Mouse (Mus musculus) 3134 (cell line): ENCODE data around the gene Trp53i13.

ENCODE experiments used
- DNase-seq: peaks from one replicate; pipeline ENCODE4 v3.0.0-alpha.2; 2011; ENCODE audit warnings: low spot score; ENCODE audit not compliant: insufficient read length; ENCODE audit errors: extremely low read depth

Trp53i13 gene

DNA sequence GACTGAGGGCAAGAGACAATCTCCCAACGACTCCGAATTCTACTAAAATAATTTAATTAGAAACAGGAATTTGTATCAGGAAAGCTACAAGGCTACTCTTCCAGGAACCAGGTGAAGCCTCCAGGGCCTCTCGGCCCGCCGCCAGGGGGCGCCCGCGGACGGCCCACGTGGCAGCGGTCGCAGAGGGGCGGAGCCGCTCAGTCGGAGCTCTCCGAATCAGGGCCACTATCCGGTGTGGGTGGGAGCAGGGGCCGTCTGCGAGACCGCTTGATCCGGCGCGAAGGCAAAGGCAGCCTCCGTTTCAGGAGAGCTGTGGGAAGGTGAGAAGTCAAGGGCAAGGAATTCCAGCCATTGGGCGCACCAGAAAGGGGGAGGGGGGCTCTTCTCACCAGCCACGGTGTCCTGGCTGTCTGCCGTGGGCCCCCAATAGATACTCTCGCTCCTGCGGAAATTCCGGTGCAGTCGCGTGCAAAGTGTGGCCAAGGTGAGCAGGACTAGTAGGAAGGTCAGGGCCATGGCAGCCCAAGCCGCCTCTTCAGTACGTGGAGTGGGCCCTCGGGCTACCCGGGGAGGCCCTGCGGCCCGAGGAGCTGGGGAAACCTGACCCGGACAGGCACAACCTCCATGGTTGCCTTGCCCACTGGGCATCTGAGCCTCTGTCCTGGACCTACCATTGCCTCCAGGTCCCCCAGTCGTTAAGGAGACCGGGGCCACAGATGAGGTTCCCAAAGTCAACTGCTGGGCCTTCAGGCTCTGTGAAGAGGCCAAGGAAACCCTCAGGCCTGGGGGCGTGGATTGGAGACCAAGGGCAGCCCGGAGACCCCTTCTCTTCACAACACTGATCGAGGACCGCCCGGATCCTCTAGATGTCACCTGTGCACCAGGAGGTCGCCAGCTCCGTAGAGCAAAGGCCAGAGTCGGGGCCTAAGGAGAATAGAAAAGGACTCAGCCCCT, 7.4 kb downstream of the Trp53i13 start:
- peak; percentile 78 for DNase-seq

DNA sequence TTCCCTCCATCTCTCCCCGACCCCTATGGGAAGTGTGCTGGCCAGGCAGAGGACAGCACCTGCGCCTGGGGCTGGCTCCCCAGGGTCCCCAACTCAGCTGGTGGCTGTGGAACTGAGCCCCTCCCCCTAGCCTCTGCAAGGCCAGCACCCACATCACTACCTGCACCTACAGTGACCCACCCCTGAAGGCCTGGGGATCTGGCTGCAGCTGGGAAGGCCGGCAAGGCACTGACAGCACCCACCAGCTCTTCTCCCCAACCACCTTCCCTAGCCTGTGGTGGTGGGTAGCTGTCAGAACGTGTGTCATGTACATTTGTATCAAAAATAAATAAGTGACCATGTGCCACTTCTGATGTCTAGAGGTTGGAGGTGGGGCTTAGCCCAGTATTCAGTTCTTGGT, 8.4 kb downstream of the Trp53i13 start:
- no peak for DNase-seq

- no peak for DNase-seq
Observed at GRCm38 (mm10) chr11:77506941-77507340, 8.8 kb downstream of the Trp53i13 start.

- DNase-seq = no peak
Observed at GRCm38 (mm10) chr11:77506273-77506672, 9.5 kb downstream of the Trp53i13 start.

GRCm38 (mm10) chr11:77505291-77505980, 10.3 kb downstream of the Trp53i13 start:
- no peak for DNase-seq

- DNase-seq = no peak
Observed at GRCm38 (mm10) chr11:77504377-77504776, 11.4 kb downstream of the Trp53i13 start.

DNA sequence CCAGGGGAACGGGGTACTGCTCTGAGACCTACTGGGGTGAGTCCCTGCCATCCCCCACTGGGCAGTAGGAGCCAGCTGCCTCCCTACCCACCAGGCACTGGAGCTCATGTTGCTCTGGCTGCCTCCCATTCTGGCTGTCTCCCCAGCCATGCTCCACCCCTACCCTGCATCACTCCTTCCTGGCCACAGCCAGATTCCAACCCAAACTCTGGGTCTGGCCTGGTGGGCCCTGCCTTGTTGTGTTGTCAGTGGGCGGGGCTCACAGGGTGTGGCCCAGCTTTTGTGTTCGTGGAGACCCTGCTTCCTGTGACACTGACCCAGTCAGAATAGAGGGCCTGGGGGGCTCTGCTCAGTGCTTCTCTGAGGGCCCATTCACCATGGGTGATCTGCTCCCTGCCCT, 12.3 kb downstream of the Trp53i13 start:
- DNase-seq = no peak

GRCm38 (mm10) chr11:77502481-77502880, 13.3 kb downstream of the Trp53i13 start:
- DNase-seq = no peak

DNA sequence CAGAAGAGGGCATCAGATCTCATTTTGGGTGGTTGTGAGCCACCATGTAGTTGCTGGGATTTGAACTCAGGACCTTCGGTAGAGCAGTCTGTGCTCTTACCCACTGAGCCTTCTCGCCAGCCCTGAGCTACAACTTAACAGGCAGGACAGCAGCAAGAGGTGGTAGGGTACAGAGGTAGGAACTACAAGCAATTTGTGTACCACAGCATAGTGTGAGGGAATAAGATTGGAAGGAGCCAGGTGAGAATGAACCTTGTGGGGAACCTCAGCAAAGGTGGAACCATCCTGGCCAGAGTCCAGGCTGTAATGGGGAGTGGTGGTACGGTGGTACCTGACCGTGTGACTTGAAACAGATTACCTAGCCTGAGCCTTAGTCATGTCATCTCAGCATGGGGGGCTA, 13.8 kb downstream of the Trp53i13 start:
- DNase-seq = no peak

DNA sequence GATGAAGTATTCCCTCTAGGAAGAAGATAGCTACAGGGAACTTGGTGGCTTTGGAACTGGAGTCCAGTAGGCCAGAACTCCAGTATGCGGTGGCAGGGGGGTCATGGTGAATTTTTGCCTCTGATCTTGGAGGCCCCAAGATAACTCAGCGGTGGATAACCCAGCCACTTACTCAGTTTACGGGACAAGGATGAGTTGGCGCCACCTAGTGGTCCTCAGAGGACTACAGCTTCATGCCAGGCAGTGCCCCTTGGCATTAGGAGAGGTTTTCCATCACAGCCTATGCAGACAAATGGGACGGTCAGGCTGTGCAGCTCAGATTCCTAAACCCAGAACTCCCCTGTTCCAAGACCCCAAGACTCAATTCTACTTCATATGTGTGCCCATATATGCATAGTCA, 14.4 kb downstream of the Trp53i13 start:
- DNase-seq = no peak

DNA sequence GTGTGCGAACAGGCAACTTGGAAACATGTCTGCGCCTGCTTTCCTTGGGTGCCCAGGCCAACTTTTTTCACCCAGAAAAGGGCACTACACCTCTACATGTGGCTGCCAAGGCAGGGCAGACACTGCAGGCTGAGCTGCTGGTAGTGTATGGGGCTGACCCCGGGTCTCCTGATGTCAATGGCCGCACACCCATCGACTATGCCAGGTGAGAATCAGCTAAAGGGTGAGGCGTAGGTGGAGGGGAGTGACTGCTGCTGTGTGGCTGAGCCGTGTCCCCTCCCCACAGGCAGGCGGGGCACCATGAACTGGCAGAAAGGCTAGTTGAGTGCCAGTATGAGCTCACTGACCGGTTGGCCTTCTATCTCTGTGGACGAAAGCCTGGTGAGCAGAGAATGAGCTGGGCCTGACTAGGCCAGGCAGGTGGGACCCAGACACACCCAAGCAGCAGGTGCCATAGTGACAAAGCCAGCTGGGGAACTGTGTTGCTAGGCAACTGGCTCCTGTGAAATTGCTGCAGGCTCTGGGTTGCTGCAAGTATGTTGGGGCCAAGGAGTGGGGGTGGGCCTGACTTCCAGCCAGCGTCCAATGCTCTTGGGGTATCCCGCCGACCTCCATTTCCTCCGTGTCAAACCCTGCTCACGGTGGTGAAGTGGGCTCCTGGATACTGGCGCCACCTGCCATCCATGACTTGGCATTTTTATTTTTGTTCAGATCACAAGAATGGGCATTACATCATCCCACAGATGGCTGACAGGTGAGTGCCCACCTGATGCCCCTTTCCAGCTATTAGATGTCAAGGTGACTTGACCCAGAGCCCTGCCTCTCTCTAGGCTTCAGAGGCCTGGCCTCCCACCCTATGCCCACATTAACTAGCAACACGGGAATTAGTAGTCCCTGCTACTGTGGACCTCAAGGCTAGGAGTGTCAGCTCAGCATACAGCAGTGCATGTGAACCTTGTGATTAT, 15.1 kb downstream of the Trp53i13 start:
- DNase-seq = no peak

- DNase-seq = no peak
Observed at GRCm38 (mm10) chr11:77499354-77499753, 16.4 kb downstream of the Trp53i13 start.

GRCm38 (mm10) chr11:77498261-77499139, 17.3 kb downstream of the Trp53i13 start:
- DNase-seq = no peak

GRCm38 (mm10) chr11:77497851-77498250, 17.9 kb downstream of the Trp53i13 start:
- no peak for DNase-seq

DNA sequence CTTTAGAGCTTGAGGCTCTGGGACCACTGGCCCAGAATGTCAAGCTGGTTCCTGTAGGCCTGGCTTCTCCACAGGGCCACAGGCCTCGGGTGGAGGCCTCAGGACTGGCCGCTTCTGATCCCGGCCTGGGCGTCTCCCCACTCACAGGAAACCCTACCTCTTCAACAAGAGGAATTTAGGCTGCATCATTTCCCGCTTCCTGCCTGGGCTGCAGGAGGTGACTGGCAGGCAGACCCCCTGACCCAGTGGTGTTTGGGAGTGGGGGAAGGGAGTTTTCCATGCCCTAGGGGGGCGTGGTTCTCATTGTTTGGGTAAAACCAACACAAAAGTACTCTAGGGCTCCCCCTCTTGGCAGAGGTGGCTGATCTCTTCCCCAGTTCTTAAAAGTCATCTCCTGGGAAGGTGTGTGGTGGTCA, 18.4 kb downstream of the Trp53i13 start:
- DNase-seq = no peak

DNA sequence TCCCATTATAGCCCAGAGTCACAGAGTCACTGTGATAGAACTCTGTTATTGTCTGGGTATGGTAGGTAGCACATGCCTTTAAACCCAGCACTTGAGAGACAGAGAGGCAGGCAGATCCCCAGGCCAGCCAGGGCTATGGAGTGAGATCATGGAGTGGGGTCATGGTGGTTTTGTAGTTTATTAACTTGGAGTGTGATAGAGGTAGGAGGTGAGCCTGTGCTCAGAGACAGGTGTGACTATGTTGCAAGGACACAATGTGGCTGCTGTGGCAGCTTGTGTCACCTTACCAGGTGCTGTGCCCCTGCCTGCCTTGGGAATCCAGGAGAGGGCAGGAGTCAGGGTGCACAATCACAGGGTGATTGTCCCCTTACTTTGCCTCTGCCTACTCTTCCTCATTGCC, 20.3 kb downstream of the Trp53i13 start:
- DNase-seq = no peak

DNA sequence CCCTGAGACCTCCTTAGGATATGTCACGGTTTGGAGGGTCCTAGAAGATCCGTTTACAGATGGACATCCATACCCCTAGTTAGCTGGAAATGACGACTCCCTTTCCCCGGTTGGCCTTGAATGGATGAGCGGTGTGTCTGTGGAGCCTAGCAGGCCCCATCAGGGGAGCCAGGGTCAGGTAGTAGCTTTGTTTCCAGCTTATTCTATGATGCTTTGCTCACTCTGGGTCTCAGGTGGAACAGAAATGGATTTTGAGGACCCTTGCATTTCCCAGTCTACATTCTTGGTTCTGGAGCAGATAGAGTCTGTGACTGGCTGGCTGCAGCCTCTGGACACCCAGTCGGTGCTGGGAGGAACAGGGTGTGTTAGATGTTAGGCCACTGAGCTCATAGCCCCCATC, 21.0 kb downstream of the Trp53i13 start:
- no peak for DNase-seq

GRCm38 (mm10) chr11:77494344-77494676, 21.5 kb downstream of the Trp53i13 start:
- DNase-seq = no peak

DNA sequence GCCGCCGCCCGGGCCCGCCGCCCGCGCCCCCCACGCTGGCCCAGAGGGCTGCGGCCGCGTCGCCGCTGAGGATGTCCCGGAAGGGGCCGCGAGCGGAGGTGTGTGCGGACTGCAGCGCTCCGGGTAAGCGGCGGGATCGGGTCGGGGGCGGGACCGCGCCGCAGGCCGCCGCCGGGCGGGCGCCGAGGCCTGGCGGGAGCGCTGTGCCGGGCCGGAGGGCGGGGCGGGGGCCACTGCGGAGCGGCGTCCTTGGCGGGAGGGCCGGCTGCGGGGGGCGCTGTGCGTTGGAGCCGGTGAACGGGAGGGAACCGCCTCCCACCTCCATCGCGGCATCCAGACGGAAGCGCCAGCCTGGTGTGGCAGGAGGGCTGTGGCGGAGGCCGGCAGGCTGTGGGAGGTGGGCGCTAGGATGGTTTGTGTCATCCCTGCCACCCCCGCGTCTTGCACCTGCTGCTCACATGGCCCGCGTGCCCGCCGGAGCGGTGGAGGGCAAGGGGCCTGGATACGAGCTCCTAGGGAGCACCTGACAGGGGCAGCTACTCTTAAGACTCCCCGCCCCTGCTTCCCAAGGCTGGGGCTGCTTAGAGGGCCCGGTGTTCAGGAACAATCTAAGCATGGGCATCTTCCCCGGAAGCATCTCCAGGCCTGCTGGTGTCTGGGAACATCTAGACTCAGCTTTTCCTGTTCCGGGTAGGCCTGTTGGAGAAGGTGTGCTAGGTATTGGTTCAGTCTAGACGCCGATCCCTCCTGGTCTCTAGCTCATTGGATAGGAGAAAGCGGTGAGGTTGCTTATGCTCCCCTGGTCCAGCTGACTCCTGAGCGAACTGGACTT, 22.1 kb downstream of the Trp53i13 start, which contains the start of gene Git1:
Git1 (plus strand) TSS at position 51 of the 832 bp plus-strand sequence.
- DNase-seq = peak; percentile 65
